27 mouse cellular contexts compared by ENCODE assay signal in the genomic region with DNA sequence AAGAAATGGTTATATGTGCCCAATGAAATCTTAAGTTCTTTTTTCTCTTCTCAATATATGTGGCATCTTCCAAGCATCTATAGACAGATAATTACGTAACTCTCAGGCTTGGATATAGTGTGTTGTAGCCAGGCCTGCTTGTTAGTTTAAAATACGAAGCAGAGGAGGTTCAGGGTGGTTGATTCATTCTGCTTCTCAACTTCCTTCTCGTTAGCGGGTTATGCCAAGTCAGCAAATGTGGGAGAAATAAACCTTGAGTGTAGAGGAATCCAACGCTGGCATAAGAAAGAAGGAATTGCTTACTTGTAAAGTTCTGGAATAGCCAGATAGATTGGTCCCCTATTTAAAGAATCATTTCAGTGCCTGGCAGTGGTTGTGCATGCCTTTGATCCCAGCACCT.
"Had no signal": no experiment of that assay in that cellular context is flagged by ENCODE, and none has a peak within 500 bp of the region (broad histone marks: within the 10 kb centered on the region; RNA-seq: fewer than 3 reads in every experiment).

No protein-coding gene starts in this region.

- H3K27me3 ChIP-seq: heart, embryonic 12.5 days; hindbrain, embryonic 12.5 days; kidney, embryonic 15.5 days; limb, embryonic 12.5 days; liver, embryonic 13.5 days; liver, embryonic 15.5 days had no signal

- H3K4me2 ChIP-seq: heart, embryonic 12.5 days; hindbrain, embryonic 12.5 days; hindbrain, embryonic 14.5 days; kidney, embryonic 15.5 days; limb, embryonic 12.5 days; liver, embryonic 11.5 days; liver, embryonic 13.5 days; liver, embryonic 15.5 days had no signal

- ATAC-seq: hindbrain, embryonic 16.5 days; intestine, embryonic 16.5 days had no signal

- H3K9ac ChIP-seq: heart, embryonic 12.5 days; hindbrain, embryonic 12.5 days; hindbrain, embryonic 14.5 days; kidney, embryonic 15.5 days; limb, embryonic 12.5 days; liver, embryonic 13.5 days; liver, embryonic 15.5 days had no signal

- DNase-seq: gastrocnemius, postnatal 14 days; gastrocnemius, postnatal 36 days; heart, adult 11 months; heart, postnatal 10 days; heart, postnatal 4 days; kidney, adult 11 months; kidney, adult 2 months; kidney, adult 9 months; kidney, postnatal 10 days; kidney, postnatal 25 days; kidney, postnatal 4 days; liver; liver, embryonic 13.5 days had no signal

- H3K36me3 ChIP-seq: heart, embryonic 10.5 days; heart, embryonic 12.5 days; hindbrain, embryonic 10.5 days; hindbrain, embryonic 12.5 days; kidney, embryonic 15.5 days; limb, embryonic 10.5 days; limb, embryonic 12.5 days; liver, embryonic 13.5 days; liver, embryonic 15.5 days had no signal

- H3K9me3 ChIP-seq: heart, embryonic 10.5 days; heart, embryonic 12.5 days; hindbrain, embryonic 10.5 days; hindbrain, embryonic 12.5 days; kidney, embryonic 15.5 days; limb, embryonic 10.5 days; limb, embryonic 12.5 days; liver, embryonic 13.5 days; liver, embryonic 15.5 days had no signal

- H3K27ac ChIP-seq: heart, embryonic 10.5 days; hindbrain, embryonic 10.5 days; hindbrain, embryonic 12.5 days; hindbrain, embryonic 14.5 days; kidney, embryonic 15.5 days; layer of hippocampus, adult 2 months; left cerebral cortex, adult 2 months; limb, embryonic 10.5 days; limb, embryonic 12.5 days; liver, embryonic 13.5 days; liver, embryonic 15.5 days had no signal

- H3K4me1 ChIP-seq: heart, embryonic 10.5 days; heart, embryonic 12.5 days; hindbrain, embryonic 10.5 days; hindbrain, embryonic 12.5 days; kidney, embryonic 15.5 days; limb, embryonic 10.5 days; limb, embryonic 12.5 days; liver, embryonic 13.5 days; liver, embryonic 15.5 days had no signal

- H3K4me3 ChIP-seq: heart, embryonic 10.5 days; heart, embryonic 12.5 days; hindbrain, embryonic 10.5 days; hindbrain, embryonic 12.5 days; kidney, embryonic 15.5 days; layer of hippocampus, adult 2 months; left cerebral cortex, adult 2 months; limb, embryonic 10.5 days; limb, embryonic 12.5 days; liver, embryonic 13.5 days; liver, embryonic 15.5 days had no signal
